Comparison of ENCODE assay signal across 23 mouse cellular contexts in the genomic region with DNA sequence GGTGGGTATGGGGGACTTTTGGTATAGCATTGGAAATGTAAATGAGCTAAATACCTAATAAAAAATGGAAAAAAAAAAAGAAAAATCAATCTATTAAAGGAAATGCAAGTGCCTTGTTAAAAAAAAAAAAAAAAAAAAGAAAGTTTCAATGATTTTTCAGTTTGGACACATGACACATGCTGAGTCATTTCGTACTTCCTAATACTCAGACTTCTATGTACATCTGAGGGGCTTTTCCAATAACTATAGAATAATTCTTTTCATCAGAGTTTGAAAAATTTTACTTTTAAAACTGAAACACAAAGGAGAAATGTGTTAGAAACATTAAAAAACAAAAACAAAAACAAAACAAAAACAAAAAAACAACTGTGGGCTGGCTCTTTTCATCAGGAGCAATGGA.
DNase-seq lines count a peak whose midpoint lies in the region; ATAC-seq and TF ChIP-seq lines count a peak whose summit lies in the region.
"Had no signal": no experiment of that assay in that cellular context is flagged by ENCODE, and none has a peak within 500 bp of the region (broad histone marks: within the 10 kb centered on the region; RNA-seq: fewer than 3 reads in every experiment).

No protein-coding gene starts in this region.

- peak; percentile 45; the same call in 1 of the 2 replicates for TF ChIP-seq EP300 in CH12.LX (IDR thresholded peaks at IDR 0.05; ENCODE audit: low read length)

- no peak overlapping the region for H3K9ac ChIP-seq in CH12.LX (ENCODE audit: insufficient read depth, low read depth)
- H3K9ac ChIP-seq in midbrain, embryonic 16.5 days (ENCODE audit: low read depth, low read length) = no peak overlapping the region
- no peak overlapping the region for H3K9ac ChIP-seq in kidney, embryonic 14.5 days (ENCODE audit: low read depth, low read length)

- DNase-seq in 3T3-L1 (ENCODE audit: low read depth, low spot score) (peak; percentile 40), CH12.LX (ENCODE audit: extremely low read depth) (no peak), NIH3T3 (ENCODE audit: low read depth) (peak; percentile 5)
- no peak for DNase-seq in spleen, postnatal 14 days (ENCODE audit: low spot score in 2 of 2)
- DNase-seq: adrenal gland, adult 2 months; adrenal gland, adult 8-10 months; adrenal gland, postnatal 10 days; adrenal gland, postnatal 14 days; adrenal gland, postnatal 25 days; adrenal gland, postnatal 36 days; B cell, adult 2 months; cerebellum, adult 11 months; cerebellum, adult 11-12 months; cerebellum, adult 18-20 months; cerebellum, adult 2 months; cerebellum, adult 8-10 months; cerebellum, adult 9-10 months had no signal

- in situ Hi-C loops in CH12.LX (cut with MboI; ENCODE audit: low pct_ligation_motif_present, low pct_unique_long_range_greater_than_20kb, low sequenced_read_pairs) = no loop called here

- H3K27ac ChIP-seq in CH12.LX (ENCODE audit: insufficient read depth, low read depth) = no peak overlapping the region
- H3K27ac ChIP-seq in midbrain, embryonic 16.5 days (ENCODE audit: low read length) = no peak overlapping the region
- no peak overlapping the region for H3K27ac ChIP-seq in kidney, embryonic 14.5 days (ENCODE audit: low read depth, low read length)

- no peak overlapping the region for H3K4me2 ChIP-seq in CH12.LX (ENCODE audit: insufficient read depth, low read depth, poor library complexity, severe bottlenecking)
- H3K4me2 ChIP-seq in midbrain, embryonic 16.5 days (ENCODE audit: low read length) = no peak overlapping the region
- H3K4me2 ChIP-seq in kidney, embryonic 14.5 days (replicated peaks; ENCODE audit: low read depth, low read length) = no peak overlapping the region

- TF ChIP-seq RAD21 in CH12.LX (IDR thresholded peaks at IDR 0.05; ENCODE audit: low read depth, low read length) = no peak

- H3K9me3 ChIP-seq in CH12.LX (replicated peaks; ENCODE audit: low read length) = no peaks in the 10 kb centered on the region
- no peaks in the 10 kb centered on the region for H3K9me3 ChIP-seq in midbrain, embryonic 16.5 days (replicated peaks; ENCODE audit: control insufficient read depth, low read length, poor library complexity, severe bottlenecking)
- H3K9me3 ChIP-seq in kidney, embryonic 14.5 days (ENCODE audit: control insufficient read depth, low read length) = no peaks in the 10 kb centered on the region
- H3K9me3 ChIP-seq: G1E had no signal

- no peak for TF ChIP-seq CTCF in CH12.LX (conservative IDR thresholded peaks at IDR 0.05 in 1 of 2, IDR thresholded peaks at IDR 0.05 in 1 of 2; ENCODE audit: low read depth in 2 of 2, low read length in 2 of 2)

- H3K4me1 ChIP-seq in CH12.LX (ENCODE audit: control insufficient read depth in 1 of 2, insufficient read depth in 2 of 2) = peaks cover 2 to 24% of the 10 kb centered on the region in 2 experiments; a peak in 2 of 4 replicates
- no peaks in the 10 kb centered on the region for H3K4me1 ChIP-seq in midbrain, embryonic 16.5 days (ENCODE audit: control insufficient read depth, insufficient read depth, low read length)
- no peaks in the 10 kb centered on the region for H3K4me1 ChIP-seq in kidney, embryonic 14.5 days (ENCODE audit: control insufficient read depth, insufficient read depth, low read length)

- H3K4me3 ChIP-seq in CH12.LX (replicated peaks in 1 of 3; ENCODE audit: low read depth in 2 of 3, low read length in 2 of 3, poor library complexity in 1 of 3) = no peak overlapping the region
- H3K4me3 ChIP-seq in midbrain, embryonic 16.5 days (ENCODE audit: low read depth, low read length) = no peak overlapping the region
- H3K4me3 ChIP-seq in kidney, embryonic 14.5 days (ENCODE audit: low read length) = no peak overlapping the region

- no peaks in the 10 kb centered on the region for H3K36me3 ChIP-seq in CH12.LX (replicated peaks in 1 of 2; ENCODE audit: control insufficient read depth in 1 of 2, insufficient read depth in 1 of 2, low read length in 1 of 2)
- H3K36me3 ChIP-seq in midbrain, embryonic 16.5 days (ENCODE audit: control insufficient read depth, insufficient read depth, low read length) = no peaks in the 10 kb centered on the region
- no peaks in the 10 kb centered on the region for H3K36me3 ChIP-seq in kidney, embryonic 14.5 days (ENCODE audit: control insufficient read depth, insufficient read depth, low read length)
- H3K36me3 ChIP-seq: G1E had no signal

- H3K27me3 ChIP-seq in CH12.LX (replicated peaks) = no peaks in the 10 kb centered on the region
- H3K27me3 ChIP-seq in midbrain, embryonic 16.5 days (ENCODE audit: control insufficient read depth, insufficient read depth, low read depth, low read length) = no peaks in the 10 kb centered on the region
- no peaks in the 10 kb centered on the region for H3K27me3 ChIP-seq in kidney, embryonic 14.5 days (ENCODE audit: control insufficient read depth, insufficient read depth, low read length)
- H3K27me3 ChIP-seq: Patski had no signal

- TF ChIP-seq POLR2A in CH12.LX (IDR thresholded peaks at IDR 0.05; ENCODE audit: low read depth, low read length) = no peak

- no peak for ATAC-seq in midbrain, embryonic 16.5 days
- ATAC-seq in kidney, embryonic 14.5 days (ENCODE audit: low FRiP score, low TSS enrichment) = no peak
- ATAC-seq: activated CD4-positive, CD25-positive, alpha-beta regulatory T cell, adult 4 months; CD4-positive, CD25-positive, alpha-beta regulatory T cell, adult 4 months; Patski had no signal

- WGBS in midbrain, embryonic 16.5 days = 95% methylated on average over 1 of the region's 1 CpGs
- WGBS in kidney, embryonic 14.5 days = 91% methylated on average over 1 of the region's 1 CpGs

- dilution Hi-C loops in CH12.LX (cut with MboI; ENCODE audit: extremely low pct_ligation_motif_present, extremely low pct_unique_long_range_greater_than_20kb, low sequenced_read_pairs) = no loop called here

- H3K79me2 ChIP-seq in CH12.LX (replicated peaks; ENCODE audit: control insufficient read depth, extremely low read depth, insufficient read depth, poor library complexity, severe bottlenecking) = no peaks in the 10 kb centered on the region

TF ChIP-seq in CH12.LX, 34 proteins besides CTCF, POLR2A, EP300 and RAD21:
- no peak for TF ChIP-seq POLR2AphosphoS2 (IDR thresholded peaks at IDR 0.05; ENCODE audit: low read depth, low read length)
- TF ChIP-seq MAX (IDR thresholded peaks at IDR 0.05; ENCODE audit: low read length) = no peak
- peak; percentile 75 for TF ChIP-seq JUND (conservative IDR thresholded peaks at IDR 0.05; ENCODE audit: low read depth, low read length)
- no peak for TF ChIP-seq ELF1 (IDR thresholded peaks at IDR 0.05; ENCODE audit: low read depth, low read length)
- no peak for TF ChIP-seq UBTF (IDR thresholded peaks at IDR 0.05; ENCODE audit: low read depth, low read length)
- TF ChIP-seq ETS1 (conservative IDR thresholded peaks at IDR 0.05; ENCODE audit: low read depth, low read length) = no peak
- no peak for TF ChIP-seq NRF1 (IDR thresholded peaks at IDR 0.05; ENCODE audit: low read depth, low read length)
- TF ChIP-seq JUN (IDR thresholded peaks at IDR 0.05; ENCODE audit: insufficient read depth, low read depth, low read length) = peak; percentile 41; the same call in 1 of the 2 replicates
- TF ChIP-seq MAFK (IDR thresholded peaks at IDR 0.05; ENCODE audit: insufficient replicate concordance, low read length) = 0 out of 2 replicates have a peak, but pooled peaks have one; percentile 15
- peak; percentile 84 for TF ChIP-seq ZNF384 (IDR thresholded peaks at IDR 0.05; ENCODE audit: low read depth, low read length)
- TF ChIP-seq IRF4 (IDR thresholded peaks at IDR 0.05; ENCODE audit: low read depth, low read length) = peak; percentile 35; the same call in 1 of the 2 replicates
- TF ChIP-seq MYC (IDR thresholded peaks at IDR 0.05; ENCODE audit: low read depth, low read length) = no peak
TF ChIP-seq in CH12.LX: peak in this region for 5.

Comparison
In these comparisons a context has a peak if more than half of its experiments do, and no peak if none do; other contexts are left out.
1. DNase-seq: peak in 3T3-L1 (single experiment) and NIH3T3 (single experiment); none in CH12.LX (single experiment) and spleen, postnatal 14 days (0 of 2).